Mouse (Mus musculus): ENCODE measurements at regions not wholly inside any gene's neighbourhood (a gene's known extent, or its start where the extent isn't known, plus 50 kb on each side); places are given as distances from the start of the nearest gene placed in this dataset.

- no peak for DNase-seq
These were observed 132.9 kb upstream of the Slco3a1 start for GRCm38 (mm10) chr7:74687303-74688115.

DNA sequence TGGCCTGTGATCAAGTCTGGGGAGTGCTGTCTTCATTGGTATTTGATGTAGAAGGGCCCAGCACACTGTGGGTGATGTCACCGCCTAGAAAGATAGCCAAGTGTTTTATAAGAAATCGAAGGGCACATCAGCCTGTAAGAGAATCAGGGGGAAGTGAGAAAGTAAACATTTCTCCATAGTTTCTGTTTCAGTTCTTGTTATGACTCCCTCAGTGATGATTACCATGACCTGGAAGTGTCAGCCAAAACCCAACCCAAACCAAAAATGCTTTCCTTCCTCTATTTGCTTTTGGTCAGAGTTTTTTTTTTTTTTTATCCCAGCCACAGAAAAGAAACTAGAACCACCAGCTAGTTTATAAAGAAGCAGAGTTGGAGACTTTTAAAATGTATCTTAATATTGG is 129.4 kb upstream of the Slco3a1 start:
- DNase-seq: no peak

GRCm38 (mm10) chr7:74673626-74674295 is 119.2 kb upstream of the Slco3a1 start:
- no peak for DNase-seq

DNA sequence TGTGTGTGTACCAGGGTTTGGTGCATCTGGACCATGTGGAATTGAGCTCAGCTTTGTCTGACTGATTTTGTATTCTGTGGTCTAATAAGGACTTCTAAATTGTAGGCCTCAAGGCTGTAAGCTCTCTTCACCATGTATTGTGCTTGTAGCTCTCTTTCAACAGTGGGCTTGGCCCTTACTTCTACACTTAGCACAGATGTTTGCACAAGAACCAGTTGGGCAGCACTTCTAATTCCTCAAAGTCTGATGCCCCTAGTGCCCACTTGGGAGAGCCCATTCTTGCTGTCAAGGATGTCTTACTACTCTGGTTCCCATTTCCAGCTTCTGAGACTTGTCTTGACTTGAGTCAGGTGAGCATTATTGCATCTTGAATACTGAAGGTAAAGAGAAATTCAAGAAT is 114.5 kb upstream of the Slco3a1 start:
- DNase-seq: no peak

GRCm38 (mm10) chr7:74667106-74667505 is 112.5 kb upstream of the Slco3a1 start:
- peak; percentile 2 to 11 for DNase-seq

- DNase-seq: no peak
These were observed 109.2 kb upstream of the Slco3a1 start for GRCm38 (mm10) chr7:74663820-74664219.

- DNase-seq: no peak
These were observed 92.7 kb upstream of the Slco3a1 start for GRCm38 (mm10) chr7:74647310-74647709.

DNA sequence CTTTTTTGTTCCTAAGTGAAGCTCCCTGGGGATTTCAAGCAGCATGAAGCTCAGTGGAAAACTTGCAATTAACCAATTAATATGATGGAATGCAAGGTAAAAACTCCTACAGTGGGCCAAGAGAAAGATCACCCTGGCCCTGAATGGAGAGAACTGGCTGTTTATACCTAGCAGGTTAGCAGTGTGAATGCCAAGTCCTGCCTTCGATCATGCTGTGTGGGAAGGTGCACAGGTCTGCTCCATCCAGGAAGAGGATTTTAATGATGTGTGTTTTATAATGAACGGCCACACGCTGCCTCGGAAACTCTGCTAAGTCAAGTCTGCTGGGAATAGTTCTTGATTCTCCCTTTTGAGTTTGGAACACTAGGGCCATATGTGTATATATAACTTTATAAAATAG is 85.6 kb upstream of the Slco3a1 start:
- no peak for DNase-seq

DNA sequence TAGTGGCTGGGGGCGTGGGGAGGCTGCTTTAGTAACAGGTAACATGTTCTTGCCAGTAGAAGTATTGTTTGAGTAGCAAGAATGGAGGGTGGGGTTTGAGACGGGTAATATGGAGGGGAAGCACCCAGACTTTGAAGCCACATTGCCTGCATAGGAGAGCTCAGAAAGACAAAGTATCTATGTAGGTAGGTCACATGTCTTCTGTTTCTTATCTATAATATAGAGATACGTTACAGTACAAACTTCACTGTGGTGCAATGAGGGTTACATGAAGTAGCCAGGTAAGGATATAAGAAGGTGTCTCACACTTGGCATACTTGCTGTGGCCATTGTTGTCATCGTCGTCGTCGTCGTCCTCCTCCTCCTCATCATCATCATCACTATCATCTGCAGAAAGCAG is 77.6 kb upstream of the Slco3a1 start:
- DNase-seq: no peak

- no peak for DNase-seq
These were observed 74.4 kb upstream of the Slco3a1 start for GRCm38 (mm10) chr7:74628799-74629468.
